Mouse (Mus musculus) kidney, postnatal 25 days (tissue): ENCODE measurements around the gene Cd2.

Experiments used
- DNase-seq, 2 experiments: peaks; one replicate each; pipeline ENCODE4 v3.0.0; 2021; ENCODE audit warnings: mixed read lengths in 2 of 2

Cd2 gene

DNA sequence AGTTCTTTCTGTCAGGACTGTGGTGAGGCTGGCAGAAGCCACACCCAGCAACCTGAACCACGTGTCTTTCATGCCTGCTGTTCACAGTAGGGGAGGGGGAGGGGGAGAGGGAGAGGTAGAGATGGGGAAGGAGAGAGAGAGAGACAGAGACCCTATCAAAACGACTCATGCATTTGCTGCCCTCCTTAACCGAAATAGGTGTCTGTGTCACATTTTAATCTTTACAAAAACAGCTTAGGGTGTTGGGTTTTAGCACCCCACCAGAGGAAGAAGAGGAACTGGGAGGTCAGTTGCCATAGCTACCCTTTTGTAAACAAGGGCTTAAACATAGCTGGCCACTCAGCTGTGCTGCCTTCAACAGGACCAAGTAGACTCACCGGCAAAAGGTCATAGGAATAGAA lies at the start of gene Cd2:
Gene Cd2, minus strand, starts transcription at position 29 of the 401 bp plus-strand sequence.
- DNase-seq, result no peak

DNA sequence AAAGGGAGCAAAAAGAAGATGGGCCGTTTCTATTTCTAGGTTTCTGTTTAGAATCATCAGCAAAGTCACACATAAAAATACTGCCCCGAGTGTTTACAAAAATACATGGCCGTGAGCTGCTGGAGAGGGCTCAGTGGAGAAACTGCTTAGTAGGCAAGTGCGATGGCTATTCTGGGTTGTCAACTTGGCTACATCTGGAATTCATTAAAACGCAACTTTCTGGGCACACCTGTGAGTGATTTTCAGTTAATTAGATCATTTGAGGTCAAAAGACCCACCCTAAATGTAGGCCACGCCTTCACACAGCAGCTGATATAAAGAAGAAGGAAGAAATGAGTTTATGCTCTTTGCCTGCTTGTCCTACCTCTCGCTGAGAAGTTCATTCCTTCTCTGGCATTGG lies 40.9 kb upstream of the Cd2 start:
- DNase-seq, result no peak

DNA sequence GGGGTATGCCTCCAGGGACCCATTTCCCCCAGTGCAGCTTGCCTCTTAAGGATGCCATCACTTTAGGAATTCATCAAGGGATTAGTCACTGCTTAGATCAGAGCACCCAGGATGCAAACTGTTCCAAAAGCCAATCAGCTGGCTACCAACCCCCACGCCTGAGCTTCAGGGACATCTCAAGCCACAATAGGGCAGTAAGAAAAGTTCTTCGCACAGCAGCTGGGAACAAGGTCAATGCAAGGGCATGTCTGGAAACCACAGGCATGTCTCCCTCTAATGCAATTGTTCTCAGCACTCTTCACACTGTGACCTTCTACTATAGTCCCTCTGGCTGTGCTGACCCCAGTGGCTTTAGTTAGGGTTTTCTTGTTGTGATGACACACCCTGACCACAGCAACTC lies 39.5 kb upstream of the Cd2 start:
- DNase-seq, result no peak

DNA sequence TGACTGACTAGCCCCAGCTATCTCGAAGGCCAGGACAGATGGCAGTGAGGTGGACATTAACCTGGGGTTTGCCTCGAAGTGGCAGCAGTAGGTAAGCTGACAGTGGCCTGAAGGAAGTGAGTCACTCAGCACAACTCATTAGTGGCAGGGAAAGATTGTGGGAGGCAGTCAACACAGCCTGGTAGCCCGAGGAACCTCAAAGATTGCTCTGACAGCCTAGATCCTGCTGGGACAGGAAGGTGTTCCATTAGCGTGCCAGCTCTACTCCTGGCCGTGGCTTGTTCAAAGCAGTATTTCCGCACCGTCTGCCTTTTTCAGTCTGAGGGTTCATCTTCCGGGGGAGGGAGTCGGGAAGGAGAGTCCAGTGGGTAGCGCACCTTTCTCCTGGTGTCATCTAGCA lies 34.7 kb upstream of the Cd2 start:
- DNase-seq, result no peak

DNA sequence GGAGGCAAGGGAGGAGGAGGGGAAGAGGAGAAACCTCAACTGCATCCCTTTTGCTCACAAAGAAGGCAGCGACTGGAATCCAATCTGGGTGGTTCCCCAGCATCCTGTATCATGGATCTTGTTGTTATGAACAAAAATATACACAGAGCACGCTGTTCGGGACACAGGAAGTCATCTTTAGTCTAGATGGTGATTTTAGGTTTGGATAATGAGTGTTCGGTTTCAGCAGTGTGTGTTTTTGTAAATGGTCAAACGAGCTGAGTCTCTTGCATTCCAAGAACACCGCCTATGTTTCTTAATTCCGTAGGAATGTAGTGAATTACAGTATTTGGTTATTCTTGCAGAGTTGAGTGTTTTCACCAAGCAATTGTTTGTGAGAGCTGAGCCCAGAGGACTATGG lies 33.1 kb upstream of the Cd2 start:
- no peak for DNase-seq

DNA sequence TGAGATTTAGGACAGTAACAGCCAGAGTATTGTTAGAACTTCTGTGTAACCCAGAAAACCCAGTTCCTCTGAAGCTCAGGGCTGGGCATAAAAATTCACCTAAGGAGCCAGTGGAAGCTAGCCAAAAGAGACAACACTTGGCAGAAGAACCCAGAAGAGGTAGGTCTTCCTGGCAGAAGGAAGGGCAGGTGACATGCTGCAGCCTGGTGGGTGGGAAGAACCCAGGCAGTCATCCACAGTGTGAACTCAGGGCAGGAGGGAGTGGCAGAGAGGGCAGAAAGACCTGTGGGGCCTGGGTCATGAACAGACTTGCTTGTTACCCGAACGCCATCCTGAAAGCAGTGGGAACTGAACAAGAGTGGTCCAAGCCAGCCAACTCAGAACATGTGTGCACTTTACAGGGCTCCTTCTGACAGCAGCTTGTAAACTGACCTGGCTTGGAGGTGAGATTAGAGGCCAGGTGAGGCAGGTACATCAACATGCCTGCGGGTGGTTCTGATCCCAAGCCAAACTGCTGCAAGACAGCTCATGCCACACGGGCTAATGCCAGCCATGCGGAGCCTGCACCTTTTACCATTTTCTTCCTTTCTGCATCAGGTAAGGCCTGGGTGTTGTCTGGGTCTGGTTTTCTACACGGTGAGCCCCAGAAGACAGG lies 30.9 kb upstream of the Cd2 start:
- no peak for DNase-seq

DNA sequence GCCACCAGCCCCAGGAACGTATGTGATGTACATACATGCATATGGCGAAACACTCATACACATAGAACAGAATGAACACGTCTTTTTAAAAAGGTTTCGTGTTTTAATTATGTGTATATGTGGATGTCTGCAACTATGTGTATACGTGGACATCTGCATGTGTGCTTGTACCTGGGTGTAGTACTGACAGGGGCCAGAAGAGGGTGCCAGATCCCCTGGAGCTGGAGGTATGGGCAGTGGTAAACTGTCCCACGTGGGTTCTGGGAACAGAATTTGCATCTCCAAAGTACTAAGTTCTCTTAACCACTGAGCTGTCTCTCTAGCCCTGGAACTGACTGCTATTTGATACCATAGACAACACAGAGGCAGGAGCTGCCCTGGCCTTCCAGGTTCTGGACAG lies 30.4 kb upstream of the Cd2 start:
- peak in 1 of 2 experiments; percentile 52 for DNase-seq

DNA sequence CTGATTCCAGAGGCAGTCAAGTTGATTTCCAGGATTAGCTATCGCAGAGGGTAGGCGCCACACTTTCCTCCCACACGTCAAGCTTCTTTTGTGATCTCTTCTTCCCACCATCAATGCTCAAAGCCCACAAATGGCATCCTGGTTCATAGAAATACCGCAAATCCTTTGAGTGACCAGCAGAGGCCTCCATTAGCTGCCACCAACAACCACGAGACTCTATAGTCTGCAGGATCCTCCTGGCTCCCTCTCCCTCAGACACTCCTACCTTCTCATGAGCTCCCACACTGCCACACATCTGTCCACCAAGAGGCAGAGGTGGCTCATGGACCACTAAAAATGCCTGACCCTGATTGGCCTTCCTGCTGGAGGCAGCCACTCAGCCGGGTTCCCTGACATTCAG lies 27.2 kb upstream of the Cd2 start:
- no peak for DNase-seq

DNA sequence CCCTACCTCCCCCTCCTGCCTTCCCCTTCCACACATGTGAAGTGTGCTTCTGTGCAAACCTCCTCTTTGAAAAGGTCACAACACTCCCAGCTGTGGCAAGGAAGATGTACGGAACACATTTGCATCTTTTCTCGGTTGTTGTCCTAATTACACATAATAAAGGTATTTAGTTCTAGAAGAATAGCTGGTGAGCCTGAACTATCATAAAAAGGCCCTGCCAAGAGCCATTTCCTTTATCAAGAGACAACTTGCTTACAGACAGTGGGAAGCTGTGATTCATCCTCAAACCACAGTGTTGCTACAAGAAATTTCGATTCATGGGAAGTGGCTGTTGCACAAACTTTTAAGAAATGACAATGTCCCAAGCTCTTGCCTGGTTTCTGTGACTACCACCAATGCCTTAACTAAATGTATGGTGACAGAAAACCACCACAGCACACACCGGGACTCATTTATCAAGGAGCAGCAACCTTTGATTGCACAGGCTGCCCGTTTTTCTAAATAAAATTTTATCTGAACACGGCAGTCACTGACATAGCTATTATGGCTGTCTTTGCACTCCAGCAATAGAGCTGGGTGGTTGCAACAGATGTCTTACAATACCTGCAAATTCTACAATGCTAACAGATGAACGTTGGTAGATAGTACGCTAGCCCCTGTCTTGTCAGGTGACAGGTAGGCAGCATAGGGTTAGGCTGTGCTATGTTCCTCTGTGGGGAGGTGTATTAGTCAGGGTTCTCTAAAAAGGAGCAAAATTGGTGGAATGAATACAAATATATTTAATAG lies 25.7 kb upstream of the Cd2 start:
- no peak for DNase-seq

DNA sequence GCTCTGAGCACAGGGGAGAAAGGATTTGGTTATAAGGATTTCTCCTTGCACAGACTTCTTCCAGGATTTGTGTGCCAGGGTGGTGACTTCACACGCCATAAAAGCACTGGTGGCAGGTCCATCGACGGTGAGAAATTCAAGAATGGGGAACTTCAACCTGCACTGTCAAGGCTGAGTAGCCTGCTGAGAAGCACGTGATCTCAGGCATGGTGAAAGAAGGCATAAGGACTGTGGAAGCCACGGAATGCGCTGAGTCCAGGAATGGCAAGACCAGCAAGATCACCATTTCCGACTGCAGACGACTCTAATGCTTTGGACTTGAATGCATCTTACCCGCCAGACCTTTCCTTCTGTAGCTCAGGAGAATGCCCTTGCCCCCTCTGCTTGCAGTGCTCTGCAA lies 23.2 kb upstream of the Cd2 start:
- DNase-seq, result peak; percentile 56 to 73

DNA sequence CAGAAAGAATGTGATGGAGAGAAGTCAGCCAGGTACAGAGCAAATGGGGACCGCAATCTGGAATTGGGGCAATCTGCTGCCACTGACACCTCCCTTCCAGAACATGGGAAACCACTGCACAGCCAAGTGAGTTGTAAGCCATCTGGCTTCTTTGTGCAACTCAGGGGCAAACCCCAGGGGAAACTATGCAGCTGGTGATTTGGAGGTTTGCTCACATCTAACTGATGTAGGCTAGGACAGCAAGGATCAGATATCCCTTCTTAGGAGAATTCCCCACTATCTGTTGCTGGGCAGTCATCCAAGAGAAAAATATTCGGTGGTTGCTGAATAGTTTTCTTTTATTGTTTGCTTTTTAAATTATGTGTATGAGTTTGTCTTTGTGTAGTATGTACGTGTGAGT lies 21.9 kb upstream of the Cd2 start:
- DNase-seq, result no peak

DNA sequence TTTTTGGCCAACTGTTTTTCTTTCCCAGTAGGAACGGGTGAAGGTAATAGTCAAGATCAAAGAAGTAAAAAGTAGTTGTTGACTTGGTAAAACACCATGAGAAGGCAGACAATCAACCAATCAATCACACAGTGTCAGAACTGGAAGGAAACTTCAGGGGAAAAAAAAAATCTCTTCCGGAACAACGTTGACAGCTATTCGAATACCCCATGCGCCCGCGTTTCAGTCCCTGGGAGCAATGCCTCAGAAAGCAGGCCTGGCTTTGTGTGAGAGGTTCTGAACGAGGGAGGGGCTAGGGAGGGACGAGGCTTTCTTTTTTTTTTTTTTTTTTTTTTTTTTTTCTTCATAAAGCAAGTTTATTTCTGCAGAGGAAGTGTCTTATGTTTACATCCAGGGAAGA lies 18.4 kb upstream of the Cd2 start:
- no peak for DNase-seq

DNA sequence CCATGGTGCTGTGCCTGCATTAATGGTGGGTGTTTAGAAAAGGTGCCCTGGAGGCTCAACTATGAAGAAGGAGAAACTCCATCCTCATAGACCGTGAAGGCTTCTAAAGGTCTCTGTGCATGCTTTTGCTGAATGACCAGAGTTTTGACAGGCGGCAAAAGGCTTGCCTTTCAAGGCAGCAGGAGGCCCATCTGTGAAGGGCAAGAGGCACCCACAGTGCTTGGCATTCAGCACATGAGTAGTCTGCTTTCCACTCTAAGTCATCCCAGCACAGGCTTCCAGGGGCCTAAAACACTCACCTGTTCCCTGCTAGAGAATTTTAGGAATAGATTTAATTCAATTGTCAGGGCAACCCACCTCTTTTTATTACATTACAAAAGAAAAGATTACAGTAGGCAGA lies 17.3 kb upstream of the Cd2 start:
- DNase-seq, result no peak

DNA sequence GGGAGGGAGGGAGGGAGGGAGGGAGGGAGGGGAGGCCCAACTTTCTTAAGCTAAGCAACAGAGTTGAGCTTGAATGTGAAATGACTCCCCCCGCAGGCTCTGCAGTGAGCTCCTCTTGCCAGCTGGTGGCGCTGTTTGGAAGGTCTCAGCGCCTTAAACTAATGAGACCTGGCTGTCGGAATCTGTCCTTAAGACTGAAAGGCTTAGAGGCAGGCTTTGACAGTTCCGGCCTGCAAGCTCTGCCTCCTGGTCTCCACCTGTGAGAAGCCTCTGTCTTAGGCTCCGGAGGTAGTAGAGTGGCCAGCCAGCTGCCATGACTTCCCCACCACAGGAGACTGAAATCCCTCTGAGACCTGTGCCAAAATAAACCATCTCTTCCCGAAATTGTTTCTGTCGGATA lies 16.4 kb upstream of the Cd2 start:
- peak; percentile 55 to 68 for DNase-seq

DNA sequence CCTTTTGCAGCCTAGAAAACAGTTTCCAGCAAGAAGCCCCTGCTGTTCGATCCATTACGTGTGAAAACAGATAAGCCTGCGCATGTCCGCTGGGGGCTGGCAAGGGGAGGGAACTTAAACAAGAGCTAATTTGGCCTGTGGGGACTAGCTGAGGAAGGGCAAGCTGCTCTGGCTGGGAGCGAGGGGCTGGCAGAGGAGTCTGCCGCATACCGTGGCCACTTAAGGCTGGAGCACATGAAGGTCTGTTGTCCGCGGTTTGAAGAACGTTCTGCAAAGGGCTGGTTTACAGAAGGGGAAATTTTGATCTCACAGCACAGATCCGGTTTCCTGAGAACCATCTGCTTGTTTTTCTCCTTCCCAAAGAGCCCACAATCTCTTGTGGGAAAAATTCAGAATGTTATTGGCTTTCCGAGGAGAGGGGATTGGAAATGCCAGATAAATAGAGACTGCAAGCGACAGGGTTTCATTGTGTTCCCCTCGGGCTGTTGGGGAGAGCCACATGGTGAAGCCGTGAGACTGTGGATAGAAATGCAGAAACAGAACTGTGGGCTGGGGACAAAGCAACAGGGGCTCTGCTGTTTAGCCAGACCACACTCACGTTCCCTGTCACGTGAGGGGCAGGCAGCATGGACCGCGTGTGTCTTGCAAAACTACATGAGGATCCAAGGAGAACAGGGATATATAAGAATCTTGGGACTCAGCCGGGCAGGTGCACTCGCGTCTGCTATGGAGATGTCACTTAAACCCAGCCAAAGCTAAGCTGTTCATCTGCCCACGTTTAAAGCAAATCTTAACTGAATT lies 12.7 kb upstream of the Cd2 start:
- DNase-seq, result no peak

DNA sequence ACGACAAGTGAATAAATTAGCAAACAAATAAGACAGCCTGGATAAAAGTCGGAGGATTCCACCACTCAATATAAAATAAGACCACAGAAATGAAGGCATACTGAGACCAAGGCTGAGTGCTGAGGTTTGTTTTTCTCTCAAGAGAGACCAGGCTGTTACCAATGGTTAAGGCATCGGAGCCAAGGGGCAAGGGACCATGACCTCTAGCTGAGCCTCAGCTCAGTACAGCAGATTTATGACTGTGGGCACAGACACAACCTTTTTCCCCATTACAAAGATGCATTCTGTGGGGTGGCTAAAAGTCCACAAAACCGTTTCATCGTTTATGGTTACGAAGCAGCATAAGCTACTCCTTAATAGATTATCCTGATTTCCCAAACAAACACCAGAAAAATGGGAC lies 11.9 kb upstream of the Cd2 start:
- DNase-seq, result no peak

DNA sequence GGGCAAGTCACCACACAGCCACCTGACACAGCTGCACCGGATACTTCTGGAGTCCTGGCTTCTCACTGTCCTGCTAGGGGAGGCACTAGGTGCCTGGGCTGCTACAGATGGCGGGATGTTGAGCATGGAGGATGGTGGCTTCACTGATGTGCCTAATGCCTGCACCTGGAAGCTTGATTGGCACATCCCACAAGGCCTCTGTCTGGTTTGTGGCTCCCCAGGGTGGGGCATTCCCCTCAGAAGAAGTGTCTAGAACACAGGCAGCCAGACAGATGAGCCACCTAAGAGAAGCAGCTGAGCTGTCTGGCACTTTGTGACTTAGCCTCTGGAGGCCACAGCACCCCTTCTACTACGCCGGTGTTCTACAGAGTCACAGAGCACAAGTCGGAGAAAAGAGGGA lies 9.5 kb upstream of the Cd2 start:
- DNase-seq, result no peak

DNA sequence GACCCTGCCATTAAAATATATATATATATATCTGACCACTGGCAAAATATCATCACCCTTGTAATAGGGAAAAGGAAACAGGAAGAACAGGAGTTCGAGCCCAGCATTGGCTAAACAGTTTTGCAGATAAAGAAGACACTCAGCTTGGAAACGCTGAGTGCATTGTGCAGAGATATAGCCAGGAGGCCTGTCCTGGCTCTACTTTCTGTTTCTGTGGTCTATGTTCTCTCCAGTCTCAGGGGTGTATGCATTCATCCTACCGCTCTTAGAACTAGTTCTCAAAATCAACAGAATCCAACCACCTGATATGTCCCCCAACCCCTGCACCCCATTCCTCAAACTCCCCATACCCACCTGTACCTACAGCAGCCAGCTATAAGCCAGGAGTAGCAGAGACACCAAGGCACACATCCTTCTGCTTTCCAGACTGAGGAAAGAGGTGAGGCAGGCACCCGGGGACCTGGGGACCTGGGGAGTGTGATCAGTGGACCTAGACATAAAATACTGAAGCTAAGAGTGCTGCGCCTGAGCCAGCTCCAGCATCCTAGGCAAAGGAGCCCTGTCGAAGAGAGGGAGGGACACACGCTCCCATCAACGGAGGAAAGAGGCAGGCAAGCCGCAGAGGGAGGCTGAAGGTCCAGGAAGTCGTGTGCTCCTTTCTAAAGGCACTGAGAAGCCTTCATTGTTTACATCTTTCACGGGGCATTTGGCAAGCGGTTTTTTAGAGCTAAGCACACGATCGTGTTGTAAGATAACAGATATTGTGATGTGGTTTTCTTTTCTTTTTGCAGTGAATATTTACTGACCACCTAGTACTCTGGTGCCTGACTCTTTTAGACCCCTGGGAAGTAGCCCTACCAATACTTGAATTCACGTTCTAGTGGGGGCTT lies 8.4 kb upstream of the Cd2 start:
- DNase-seq, result no peak

DNA sequence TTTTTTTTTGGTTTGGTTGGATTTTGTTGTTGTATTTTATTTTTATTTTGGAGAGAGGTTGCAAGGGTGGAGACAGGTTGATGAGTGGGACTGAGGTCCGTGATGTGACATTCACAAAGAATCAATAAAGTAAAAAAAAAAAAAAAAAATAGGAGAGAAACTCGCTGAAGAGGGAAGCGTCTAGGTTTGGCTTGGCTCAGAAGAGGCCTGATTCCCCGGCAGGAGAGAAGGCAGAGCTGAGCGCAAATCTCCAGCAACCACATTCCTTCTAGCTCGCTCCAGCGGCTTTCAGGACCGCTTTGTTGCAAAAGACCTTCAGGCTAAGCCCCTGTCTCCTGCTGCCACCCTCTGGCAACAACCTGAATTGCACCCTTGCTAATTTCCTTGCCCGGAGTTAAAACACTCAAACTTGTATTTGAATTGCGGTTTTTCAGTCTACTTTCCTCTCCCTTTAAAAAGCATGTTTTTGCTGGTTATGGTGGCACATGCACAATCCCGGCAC lies 7.7 kb upstream of the Cd2 start:
- DNase-seq, result peak; percentile 85 to 89

DNA sequence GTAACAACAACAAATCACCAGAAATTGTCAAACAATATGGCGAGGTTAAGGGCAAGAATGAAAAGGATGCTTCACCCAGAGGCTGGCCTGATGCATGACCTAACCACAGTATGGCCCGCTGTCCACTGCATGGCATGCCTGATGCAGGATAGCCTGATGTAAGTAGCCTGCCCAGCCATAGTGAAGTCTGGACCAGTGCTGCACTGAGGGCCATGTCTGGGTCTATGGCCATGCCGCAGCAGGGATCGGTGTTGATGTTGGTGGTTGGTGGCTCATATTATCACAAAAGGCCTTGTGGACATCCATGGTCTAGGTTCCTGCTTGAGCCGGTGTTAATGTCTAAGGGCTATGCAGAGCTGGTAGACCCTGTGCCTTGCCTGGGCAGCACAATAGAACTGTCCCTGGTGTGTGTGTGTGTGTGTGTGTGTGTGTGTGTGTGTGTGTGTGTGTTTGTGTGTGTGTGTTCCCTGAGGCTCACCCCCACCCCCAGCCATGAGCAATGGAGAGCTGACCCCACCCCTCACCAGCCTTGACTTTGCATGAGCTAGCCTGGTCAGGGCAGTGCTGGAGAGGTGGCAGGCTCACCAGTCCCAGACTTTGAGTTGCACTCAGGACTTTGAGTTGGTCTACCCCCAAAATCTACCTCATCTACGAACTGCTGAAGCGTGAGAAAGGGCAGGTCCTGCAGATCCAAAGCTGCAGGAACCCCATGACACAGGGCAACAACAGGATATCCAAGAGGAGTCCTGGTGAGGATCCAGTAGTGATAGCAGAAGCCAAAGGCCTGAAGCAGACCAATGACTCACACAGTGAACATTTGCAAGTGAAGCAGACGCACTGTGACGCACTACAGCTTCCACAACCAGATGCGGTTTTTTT lies 7.0 kb upstream of the Cd2 start:
- no peak for DNase-seq

DNA sequence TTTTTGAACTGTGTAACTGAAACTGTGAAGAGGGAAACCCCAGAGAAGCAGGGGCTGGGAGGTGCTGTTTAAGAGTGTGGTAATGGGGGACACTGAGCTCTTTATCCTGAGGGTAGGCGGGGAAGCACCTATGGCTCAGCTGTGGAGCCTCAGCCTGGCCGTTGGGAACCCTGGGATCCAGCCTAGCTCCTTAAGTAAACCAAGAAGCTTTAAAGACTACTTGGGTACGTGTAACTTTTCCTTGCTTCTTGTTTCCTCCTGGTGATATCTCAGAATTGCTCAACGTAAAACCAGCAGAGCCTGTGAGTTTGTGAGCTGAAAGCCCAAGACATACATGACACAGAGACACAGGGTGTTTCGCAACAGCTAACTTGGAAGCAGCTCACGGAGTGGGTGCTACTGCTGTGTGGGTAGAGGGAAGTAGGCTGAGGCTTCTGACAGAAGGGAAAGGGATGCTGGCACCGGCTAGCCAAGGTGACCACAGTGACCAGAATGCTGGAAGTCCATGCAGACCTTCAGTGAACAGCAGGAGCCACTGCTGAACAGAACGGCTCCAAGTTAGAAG lies 5.9 kb upstream of the Cd2 start:
- DNase-seq, result no peak
